Mouse (Mus musculus) testis, adult 2 months (tissue): ENCODE results near the gene Hp. TPM values are rescaled to one million over a fixed set of nuclear protein-coding genes. Genes with fewer than 3 reads are reported as not detected.
A peak's percentile ranks its signal among the peaks of the same experiment; 100 is the strongest.

ENCODE experiments used
- H3K27ac ChIP-seq: fragments of 200-500 bp; 2 replicates; pipeline ENCODE4 v1.5.1; 2012; ENCODE audit warnings: low read depth, low read length; ENCODE audit not compliant: control insufficient read depth, insufficient read depth
- H3K27me3 ChIP-seq: fragments of 200-500 bp; 2 replicates; pipeline ENCODE4 v1.6.1; 2012; ENCODE audit warnings: mild to moderate bottlenecking, low read length, moderate library complexity; ENCODE audit not compliant: control insufficient read depth, insufficient read depth
- H3K36me3 ChIP-seq: fragments of 200-500 bp; 2 replicates; pipeline ENCODE4 v1.6.1; 2012; ENCODE audit warnings: mild to moderate bottlenecking, low read length; ENCODE audit not compliant: control insufficient read depth, insufficient read depth
- H3K4me1 ChIP-seq: fragments of 200-500 bp; 2 replicates; pipeline ENCODE4 v1.6.1; 2012; ENCODE audit warnings: low read length; ENCODE audit not compliant: control insufficient read depth, insufficient read depth
- H3K4me3 ChIP-seq: fragments of 200-500 bp; 2 replicates; pipeline ENCODE4 v1.5.1; 2012; ENCODE audit warnings: low read depth, mild to moderate bottlenecking, low read length, moderate library complexity, mixed read lengths; ENCODE audit not compliant: control insufficient read depth
- CTCF ChIP-seq: fragments of 200-500 bp; IDR thresholded peaks from 2 replicates; pipeline ENCODE4 v1.5.1; 2012; ENCODE audit warnings: low read depth, mild to moderate bottlenecking, inconsistent platforms, low read length, moderate library complexity; ENCODE audit not compliant: control insufficient read depth, insufficient read depth, insufficient replicate concordance
- POLR2A ChIP-seq: fragments of 200-500 bp; IDR thresholded peaks from 2 replicates; pipeline ENCODE4 v1.6.1; 2012; ENCODE audit warnings: low read depth, mild to moderate bottlenecking, inconsistent platforms, low read length, moderate library complexity; ENCODE audit not compliant: control insufficient read depth
- polyA plus RNA-seq: library from polyadenylated mRNA; depleted of rRNA; stranded (reverse); fragments of >200 nt; gene quantifications from 2 replicates; pipeline ENCODE4 v1.2.3, GENCODE M21; 2012; rRNA removed

Hp gene
- polyA plus RNA-seq, result 4.6 and 11.0 TPM in 2 replicates

DNA sequence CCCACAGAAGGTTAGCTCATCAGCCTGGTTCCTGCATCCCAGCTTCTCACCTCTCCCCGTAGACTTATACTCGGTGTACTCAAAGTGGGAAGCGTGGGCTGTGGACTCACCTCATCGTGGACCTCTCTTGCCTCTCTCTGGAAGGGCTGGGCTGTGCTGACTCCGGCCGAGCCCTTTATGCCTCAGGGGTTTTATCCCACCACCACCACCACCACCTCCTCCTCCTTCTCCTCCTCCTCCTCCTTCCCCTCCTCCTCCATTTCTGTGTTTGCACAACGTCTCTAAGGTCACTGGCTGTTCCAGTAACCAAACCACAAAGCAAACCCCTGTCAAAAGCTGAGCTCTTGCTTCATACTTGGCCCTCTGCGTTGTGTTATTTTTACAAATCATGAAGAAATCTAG is at the start of gene Hp:
Hp (minus strand) TSS at position 273 of the 402 bp plus-strand sequence.
- Histone ChIP-seq H3K4me3 (no peak within 1 kb of the TSS), H3K27me3 (no peaks in the 10 kb centered on the region), H3K27ac (no peak within 1 kb of the TSS), H3K36me3 (no peaks in the 10 kb centered on the region), H3K4me1 (no peaks in the 10 kb centered on the region)
- TF ChIP-seq POLR2A (no peak), CTCF (no peak)

- H3K36me3 ChIP-seq, result no peaks in the 10 kb centered on the region
- TF ChIP-seq POLR2A, result no peak
- H3K4me3 ChIP-seq, result no peak overlapping the region
- no peaks in the 10 kb centered on the region for H3K27me3 ChIP-seq
- H3K27ac ChIP-seq, result no peak overlapping the region
- no peaks in the 10 kb centered on the region for H3K4me1 ChIP-seq
These were observed 49.7 kb upstream of the Hp start for GRCm38 (mm10) chr8:109628638-109629037.

DNA sequence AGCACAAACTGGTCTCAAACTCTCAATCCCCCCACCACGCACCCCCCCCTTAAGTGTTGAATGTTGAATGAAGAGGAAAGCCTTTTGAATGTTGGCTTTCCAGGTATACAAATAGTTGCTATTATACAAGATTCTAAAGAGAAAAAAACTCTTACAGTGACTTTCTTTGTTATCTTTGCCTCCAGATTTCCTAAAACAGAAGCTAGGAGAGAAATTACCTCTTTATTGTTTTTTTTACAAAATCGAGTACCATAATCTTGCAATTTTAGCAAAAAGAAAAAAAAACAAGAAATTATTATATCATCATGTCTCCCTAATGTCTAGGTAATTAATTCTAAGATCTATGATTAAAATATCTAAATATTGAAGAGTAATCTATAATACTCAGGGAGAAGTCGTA is 36.6 kb upstream of the Hp start:
- H3K27me3 ChIP-seq, result no peaks in the 10 kb centered on the region
- H3K36me3 ChIP-seq, result no peaks in the 10 kb centered on the region
- TF ChIP-seq CTCF (no peak), POLR2A (no peak)
- H3K4me3 ChIP-seq, result peak overlapping the region; percentile 80
- H3K4me1 ChIP-seq, result no peaks in the 10 kb centered on the region
- no peak overlapping the region for H3K27ac ChIP-seq

GRCm38 (mm10) chr8:109614243-109615210 is 35.6 kb upstream of the Hp start, which contains the start of gene Pkd1l3:
Pkd1l3 (plus strand) TSS chr8:109614517.
- TF ChIP-seq CTCF (no peak), POLR2A (no peak)

DNA sequence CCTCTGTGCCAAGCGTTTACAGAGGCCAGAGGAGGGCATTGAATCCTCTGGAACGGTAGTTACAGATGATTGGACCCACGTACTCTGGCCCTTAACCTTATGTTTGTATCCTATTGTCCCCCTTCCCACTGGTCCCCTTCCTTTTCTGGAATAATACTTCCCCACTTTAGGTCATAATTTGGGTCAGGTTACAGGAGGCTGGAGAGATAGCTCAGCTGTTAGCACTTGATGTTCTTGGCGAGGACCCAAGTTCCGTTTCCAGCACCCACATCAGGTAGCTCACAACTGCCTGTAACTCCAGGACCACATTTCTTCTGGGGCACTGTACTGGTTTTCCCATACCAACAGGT is 30.2 kb upstream of the Hp start:
- H3K27ac ChIP-seq, result peak overlapping the region; percentile 25; the same call in 1 of the 2 replicates
- TF ChIP-seq POLR2A, result no peak
- no peak for TF ChIP-seq CTCF
- H3K36me3 ChIP-seq, result no peaks in the 10 kb centered on the region
- H3K27me3 ChIP-seq, result no peaks in the 10 kb centered on the region
- peaks cover 6% of the 10 kb centered on the region for H3K4me1 ChIP-seq
- no peak overlapping the region for H3K4me3 ChIP-seq

More at GRCm38 (mm10) chr8:109614243-109615210, 35.6 kb upstream of the Hp start, which contains the start of gene Pkd1l3:
- no peaks in the 10 kb centered on the region for H3K27me3 ChIP-seq
- peak within 1 kb of the TSS; percentile 80 for H3K4me3 ChIP-seq
- H3K27ac ChIP-seq, result no peak within 1 kb of the TSS
- no peaks in the 10 kb centered on the region for H3K4me1 ChIP-seq
- H3K36me3 ChIP-seq, result no peaks in the 10 kb centered on the region

DNA sequence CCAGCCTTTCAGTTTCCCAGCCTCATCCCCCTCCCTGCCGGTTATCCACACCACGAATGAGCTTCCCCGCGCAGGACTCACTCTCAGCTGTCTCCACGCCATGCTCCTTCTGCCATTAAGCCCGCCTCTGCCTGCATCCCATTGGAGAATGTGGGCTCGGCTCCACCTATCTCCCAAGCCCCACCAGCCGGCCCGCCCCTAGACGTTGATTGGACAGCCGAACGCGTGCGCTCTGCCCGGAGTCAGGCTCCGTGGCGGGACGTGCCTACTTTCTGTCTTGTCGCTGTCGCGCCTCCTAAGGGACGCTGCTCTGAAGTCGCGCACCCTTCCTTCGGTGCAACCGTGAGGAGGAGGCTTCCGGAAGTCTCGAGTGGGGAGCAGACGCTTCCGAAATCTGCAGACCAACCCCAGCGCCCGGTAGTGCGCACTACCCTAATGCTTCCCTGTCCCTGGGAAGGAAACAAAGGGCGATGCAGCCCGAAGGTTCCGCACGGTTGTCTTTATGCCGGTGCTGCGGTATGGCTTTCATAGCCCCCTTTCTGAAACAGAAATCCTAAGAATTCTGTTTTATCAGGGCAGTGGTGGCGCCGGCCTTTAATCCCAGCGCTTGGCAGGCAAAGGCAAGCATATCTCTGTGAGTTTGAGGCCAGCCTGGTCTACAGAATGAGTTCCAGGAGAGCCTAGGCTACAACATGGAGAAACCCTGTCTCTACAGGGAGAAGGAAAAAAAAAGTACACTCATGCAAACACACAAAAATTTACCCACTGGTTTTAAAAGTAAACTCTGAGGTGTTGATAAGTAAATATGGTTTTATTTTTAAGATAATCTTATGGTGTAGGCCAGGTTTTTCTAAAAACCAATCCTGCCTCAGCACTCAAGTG is 29.5 kb upstream of the Hp start, which contains the start of gene Dhodh:
Dhodh (minus strand) TSS at position 403 of the 882 bp plus-strand sequence.
- H3K4me1 ChIP-seq, result peaks cover 6% of the 10 kb centered on the region
- peak within 1 kb of the TSS; percentile 95 for H3K27ac ChIP-seq
- TF ChIP-seq CTCF, result no peak
- TF ChIP-seq POLR2A, result peak; percentile 93
- peak within 1 kb of the TSS; percentile 99 for H3K4me3 ChIP-seq
- H3K36me3 ChIP-seq, result no peaks in the 10 kb centered on the region
- H3K27me3 ChIP-seq, result no peaks in the 10 kb centered on the region

DNA sequence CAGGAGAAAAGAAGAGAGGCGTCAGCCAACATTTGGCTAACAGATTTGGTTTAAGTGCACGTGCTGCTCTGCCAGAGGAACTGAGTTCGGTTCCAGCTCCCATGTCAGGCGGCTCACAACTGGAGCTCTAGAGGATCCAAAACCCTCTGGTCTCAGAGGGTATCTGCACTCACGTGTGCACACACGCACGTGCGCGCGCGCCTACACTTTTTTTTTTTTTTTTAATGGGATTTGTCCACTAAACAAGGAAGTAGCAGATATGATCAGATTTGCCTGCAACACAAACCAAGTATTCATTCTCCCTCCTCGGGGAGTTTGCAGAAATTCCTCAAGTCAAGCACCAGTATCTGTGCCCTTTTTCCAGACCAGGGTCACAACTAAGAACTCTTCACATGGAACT is 28.7 kb upstream of the Hp start:
- Histone ChIP-seq H3K4me3 (peak overlapping the region; percentile 99), H3K27ac (no peak overlapping the region), H3K4me1 (peaks cover 6% of the 10 kb centered on the region), H3K27me3 (no peaks in the 10 kb centered on the region), H3K36me3 (peaks cover 2% of the 10 kb centered on the region; the same call in 1 of the 2 replicates)
- TF ChIP-seq CTCF (no peak), POLR2A (no peak)
